Mouse (Mus musculus) ES-Bruce4 (cell line): Measurements from ENCODE around the gene Hnrnpr. TPM values are rescaled to one million over a fixed set of nuclear protein-coding genes. Genes with fewer than 3 reads are reported as not detected.

Experiments used
- H3K27ac ChIP-seq: 2 replicates; pipeline ENCODE4 v1.5.1; 2012; ENCODE audit warnings: low read length, inconsistent platforms; ENCODE audit not compliant: insufficient read depth
- H3K27me3 ChIP-seq: 2 replicates; pipeline ENCODE4 v1.6.1; 2012; ENCODE audit warnings: mild to moderate bottlenecking, low read length, inconsistent platforms; ENCODE audit not compliant: control insufficient read depth, poor library complexity, insufficient read depth, severe bottlenecking
- H3K36me3 ChIP-seq: 2 replicates; pipeline ENCODE4 v1.6.1; 2012; ENCODE audit warnings: inconsistent platforms, mild to moderate bottlenecking, low read length, moderate library complexity; ENCODE audit not compliant: control insufficient read depth, poor library complexity, insufficient read depth, severe bottlenecking
- H3K4me1 ChIP-seq: one replicate; pipeline ENCODE4 v1.8.1; 2011; ENCODE audit warnings: low read length; ENCODE audit not compliant: control insufficient read depth, insufficient read depth
- H3K4me3 ChIP-seq: 2 replicates; pipeline ENCODE4 v1.5.1; 2011; ENCODE audit warnings: low read depth, mild to moderate bottlenecking, low read length
- H3K9ac ChIP-seq: 2 replicates; pipeline ENCODE4 v1.6.1; 2012; ENCODE audit warnings: low read depth, mild to moderate bottlenecking, inconsistent platforms; ENCODE audit not compliant: poor library complexity, severe bottlenecking
- H3K9me3 ChIP-seq: replicated peaks from 2 replicates; pipeline ENCODE4 v1.6.1; 2012; ENCODE audit warnings: mild to moderate bottlenecking, low read length, inconsistent platforms; ENCODE audit not compliant: control insufficient read depth, poor library complexity, insufficient read depth, severe bottlenecking
- CTCF ChIP-seq: IDR thresholded peaks from one replicate; pipeline ENCODE4 v1.8.1; 2011; ENCODE audit warnings: low read depth, low read length
- EP300 ChIP-seq: IDR thresholded peaks from 2 replicates; pipeline ENCODE4 v1.6.1; 2011; ENCODE audit warnings: low read depth, low read length; ENCODE audit not compliant: insufficient read depth
- POLR2A ChIP-seq: IDR thresholded peaks from one replicate; pipeline ENCODE4 v1.8.1; 2011; ENCODE audit warnings: low read length; ENCODE audit not compliant: insufficient read depth
- polyA plus RNA-seq: library from polyadenylated mRNA; stranded (reverse); fragments of >200 nt; gene quantifications from 2 replicates; pipeline ENCODE4 v1.2.4, GENCODE M21; 2011; ENCODE audit warnings: low read depth; ENCODE audit not compliant: missing spikeins, insufficient read depth, insufficient read length

Gene Hnrnpr
- polyA plus RNA-seq, 1 experiment, result 128 TPM

DNA sequence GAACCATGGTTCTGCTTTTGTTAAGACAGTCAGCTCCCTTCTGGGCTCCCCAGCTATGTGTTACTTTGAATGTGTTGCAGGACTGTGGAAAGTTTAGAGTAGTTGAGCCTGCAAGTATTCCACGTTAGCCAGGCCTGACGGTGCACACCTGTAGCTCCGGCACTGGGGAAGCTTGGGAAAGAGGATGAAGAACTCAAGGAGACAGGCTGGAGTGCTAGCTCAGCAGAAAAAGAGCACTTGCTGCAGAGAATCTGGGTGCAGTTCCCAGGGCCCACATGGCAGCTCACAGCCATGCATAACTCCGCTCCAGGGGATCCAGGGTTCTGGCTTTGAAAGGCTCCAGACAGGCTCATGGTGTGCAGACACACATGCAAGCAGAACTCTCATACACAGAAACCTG lies 46.7 kb downstream of the Hnrnpr start:
- Histone ChIP-seq H3K9me3 (no peaks in the 10 kb centered on the region), H3K4me1 (no peaks in the 10 kb centered on the region), H3K4me3 (no peak overlapping the region), H3K9ac (no peak overlapping the region), H3K27ac (no peak overlapping the region), H3K36me3 (peaks cover 42% of the 10 kb centered on the region), H3K27me3 (no peaks in the 10 kb centered on the region)
- no peak for TF ChIP-seq POLR2A
- TF ChIP-seq EP300, result no peak
- TF ChIP-seq CTCF, result no peak

DNA sequence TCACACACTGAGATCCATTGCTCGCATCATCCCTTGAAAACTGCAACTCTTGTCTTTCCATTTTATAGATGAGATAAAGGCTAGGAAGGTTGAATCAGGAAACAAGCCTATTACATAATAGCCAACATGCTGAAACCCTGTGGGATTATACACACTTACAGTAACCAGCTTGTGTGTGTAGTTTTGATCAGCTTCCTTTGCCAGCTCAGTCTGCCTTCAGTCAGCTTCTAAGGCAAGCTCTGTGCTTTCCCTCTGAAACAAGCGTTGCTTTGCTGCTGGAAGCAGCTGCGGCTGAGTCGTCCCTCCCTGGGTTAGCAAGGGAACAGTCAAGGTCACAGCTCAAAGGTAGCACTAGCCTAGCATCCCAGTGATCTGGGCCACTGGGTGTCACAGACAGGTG lies 57.1 kb downstream of the Hnrnpr start:
- TF ChIP-seq POLR2A, result no peak
- TF ChIP-seq EP300, result no peak
- no peak for TF ChIP-seq CTCF
- Histone ChIP-seq H3K9me3 (no peaks in the 10 kb centered on the region), H3K4me3 (no peak overlapping the region), H3K4me1 (no peaks in the 10 kb centered on the region), H3K27ac (no peak overlapping the region), H3K27me3 (no peaks in the 10 kb centered on the region), H3K36me3 (no peaks in the 10 kb centered on the region), H3K9ac (no peak overlapping the region)

- no peaks in the 10 kb centered on the region for H3K27me3 ChIP-seq
- H3K4me1 ChIP-seq, result no peaks in the 10 kb centered on the region
- H3K9me3 ChIP-seq, result no peaks in the 10 kb centered on the region
- TF ChIP-seq CTCF (peak; percentile 30), EP300 (no peak)
- H3K36me3 ChIP-seq, result no peaks in the 10 kb centered on the region
- no peak overlapping the region for H3K27ac ChIP-seq
- no peak overlapping the region for H3K9ac ChIP-seq
- H3K4me3 ChIP-seq, result no peak overlapping the region
These were observed 59.0 kb downstream of the Hnrnpr start for GRCm38 (mm10) chr4:136369727-136370126.

DNA sequence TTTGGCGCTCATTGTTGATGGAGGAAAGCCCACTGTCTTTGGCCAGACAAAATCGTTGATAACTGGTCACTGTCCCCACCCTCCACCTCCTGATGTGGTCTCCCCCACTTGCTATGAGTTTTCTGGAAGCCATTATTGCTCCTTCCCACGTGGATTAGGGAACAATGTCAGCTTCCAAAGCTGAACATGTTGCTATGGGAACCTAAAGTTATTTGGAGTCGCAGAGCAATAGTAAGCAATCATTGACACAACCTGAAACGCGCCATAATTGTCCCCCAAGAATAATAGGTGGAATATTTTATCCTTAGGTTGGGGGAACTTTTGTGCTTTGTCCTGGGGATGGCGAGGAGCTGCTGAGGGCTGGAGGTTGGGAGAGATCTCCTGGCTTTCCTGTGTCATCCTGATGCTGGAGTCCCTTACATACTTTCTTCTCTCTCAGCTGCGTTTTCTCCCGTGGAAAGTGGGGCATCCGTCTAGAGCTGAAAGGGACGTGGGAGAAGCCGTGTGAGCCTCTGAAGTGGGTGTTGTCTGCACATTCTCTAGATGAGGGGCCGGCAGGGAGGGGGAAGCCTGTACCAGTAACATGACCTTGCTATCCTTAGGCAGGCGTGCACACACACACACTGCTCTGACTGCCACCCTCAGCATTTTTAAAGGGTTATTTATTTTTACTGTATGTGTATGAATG lies 62.9 kb downstream of the Hnrnpr start:
- no peaks in the 10 kb centered on the region for H3K4me1 ChIP-seq
- no peak overlapping the region for H3K9ac ChIP-seq
- H3K4me3 ChIP-seq, result no peak overlapping the region
- H3K27ac ChIP-seq, result no peak overlapping the region
- H3K27me3 ChIP-seq, result no peaks in the 10 kb centered on the region
- TF ChIP-seq POLR2A (no peak), EP300 (no peak), CTCF (no peak)
- no peaks in the 10 kb centered on the region for H3K9me3 ChIP-seq
- no peaks in the 10 kb centered on the region for H3K36me3 ChIP-seq

DNA sequence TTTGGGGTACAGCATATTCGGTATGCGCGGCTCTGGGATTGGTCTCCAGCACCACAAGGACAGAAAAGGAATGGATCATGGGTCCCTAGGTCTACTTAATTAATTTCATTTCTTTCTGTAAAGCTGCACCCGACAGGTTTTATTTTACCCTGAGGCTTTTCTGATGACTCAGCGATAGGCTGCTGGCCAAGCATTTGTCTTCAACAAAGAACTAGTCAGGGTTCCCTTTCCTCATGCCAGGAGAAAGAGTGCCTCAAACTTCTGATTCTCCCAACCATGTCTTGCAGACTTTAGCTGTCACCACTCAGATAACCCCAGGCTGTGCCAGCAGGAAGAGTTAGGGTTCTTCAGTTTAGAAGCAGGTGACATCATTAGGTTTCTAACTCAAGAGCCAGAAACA lies 66.3 kb downstream of the Hnrnpr start:
- Histone ChIP-seq H3K4me3 (no peak overlapping the region), H3K27ac (no peak overlapping the region), H3K36me3 (no peaks in the 10 kb centered on the region), H3K9me3 (no peaks in the 10 kb centered on the region), H3K4me1 (no peaks in the 10 kb centered on the region), H3K27me3 (no peaks in the 10 kb centered on the region), H3K9ac (no peak overlapping the region)
- TF ChIP-seq EP300 (no peak), CTCF (no peak), POLR2A (no peak)

DNA sequence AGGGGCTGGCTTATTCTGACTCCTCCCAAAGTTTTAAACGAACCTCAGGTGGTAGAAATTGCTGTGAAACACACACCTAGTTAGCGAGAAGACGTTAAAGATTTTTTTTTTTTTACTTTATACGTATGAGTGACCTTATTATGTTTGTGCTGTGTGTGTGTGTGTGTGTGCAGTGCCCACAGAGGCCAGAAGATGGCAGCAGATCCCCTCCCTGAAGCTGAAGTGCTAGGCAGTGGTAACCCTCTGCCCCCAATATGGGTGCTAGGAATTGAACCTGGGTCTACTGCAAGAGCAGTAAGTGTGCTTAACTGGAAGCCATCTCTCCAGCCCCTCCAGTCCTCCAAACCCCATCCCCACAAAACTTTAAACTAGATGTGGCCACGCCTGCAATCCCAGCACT lies 72.3 kb downstream of the Hnrnpr start:
- no peaks in the 10 kb centered on the region for H3K4me1 ChIP-seq
- TF ChIP-seq CTCF (peak; percentile 82), POLR2A (no peak)

More for the DNA sequence above, 72.3 kb downstream of the Hnrnpr start:
- H3K4me3 ChIP-seq, result no peak overlapping the region
- H3K9ac ChIP-seq, result no peak overlapping the region
- no peaks in the 10 kb centered on the region for H3K36me3 ChIP-seq
- H3K27ac ChIP-seq, result no peak overlapping the region
- H3K9me3 ChIP-seq, result no peaks in the 10 kb centered on the region
- no peaks in the 10 kb centered on the region for H3K27me3 ChIP-seq
